Mouse (Mus musculus) forebrain, embryonic 13.5 days (tissue): ENCODE measurements around the gene Gm12695. TPM values are rescaled to one million over a fixed set of nuclear protein-coding genes. Genes with fewer than 3 reads are reported as not detected.
A peak's percentile ranks its signal among the peaks of the same experiment; 100 is the strongest.

Experiments
- ATAC-seq: fragments of 200-750 bp; cut with Nextera tagmentation; 2 replicates; pipeline ENCODE4 v1.8.0; 2017
- H3K27ac ChIP-seq: fragments of 300-500 bp; sonication (generic); 2 replicates; pipeline ENCODE4 v1.5.1; 2015; ENCODE audit warnings: inconsistent platforms, mild to moderate bottlenecking, moderate library complexity
- H3K27me3 ChIP-seq: fragments of 300-500 bp; sonication (generic); 2 replicates; pipeline ENCODE4 v1.6.1; 2015; ENCODE audit warnings: mild to moderate bottlenecking, inconsistent platforms
- H3K36me3 ChIP-seq: fragments of 300-500 bp; sonication (generic); 2 replicates; pipeline ENCODE4 v1.6.1; 2015; ENCODE audit warnings: mild to moderate bottlenecking, inconsistent platforms; ENCODE audit not compliant: poor library complexity, severe bottlenecking
- H3K4me1 ChIP-seq: fragments of 300-500 bp; sonication (generic); 2 replicates; pipeline ENCODE4 v1.6.1; 2015; ENCODE audit warnings: inconsistent platforms
- H3K4me2 ChIP-seq: fragments of 300-500 bp; sonication (generic); 2 replicates; pipeline ENCODE4 v1.6.1; 2015; ENCODE audit warnings: inconsistent platforms, mild to moderate bottlenecking, moderate library complexity
- H3K4me3 ChIP-seq: fragments of 300-500 bp; sonication (generic); 2 replicates; pipeline ENCODE4 v1.5.1; 2015; ENCODE audit warnings: mild to moderate bottlenecking, inconsistent platforms
- H3K9ac ChIP-seq: fragments of 300-500 bp; sonication (generic); 2 replicates; pipeline ENCODE4 v1.6.1; 2015; ENCODE audit warnings: mild to moderate bottlenecking, inconsistent platforms
- H3K9me3 ChIP-seq: fragments of 300-500 bp; sonication (generic); replicated peaks from 2 replicates; pipeline ENCODE4 v1.6.1; 2016; ENCODE audit warnings: inconsistent platforms
- WGBS: fragments of 180-500 bp; shearing (Covaris S2); methylation state at CpG from one replicate; pipeline ENCODE4 v1.1.7; 2015; 5-methylcytosine and 5-hydroxymethylcytosine counted together
- polyA plus RNA-seq: library from polyadenylated mRNA; unstranded; fragments of >200 nt; fragmentation: Nextera tagmentation; extraction: Ambion mirVana; gene quantifications from 2 replicates; pipeline ENCODE4 v1.2.1, GENCODE M21; 2015

The Gm12695 gene
- polyA plus RNA-seq, 1 experiment from 2014 or later, result 0.12 TPM

- Histone ChIP-seq H3K27me3 (no peaks in the 10 kb centered on the region), H3K36me3 (no peaks in the 10 kb centered on the region), H3K4me3 (no peak overlapping the region), H3K9me3 (no peaks in the 10 kb centered on the region), H3K4me2 (no peak overlapping the region), H3K27ac (no peak overlapping the region), H3K9ac (no peak overlapping the region), H3K4me1 (no peaks in the 10 kb centered on the region)
- WGBS, result 93% methylated on average over 3 of the region's 3 CpGs
- no peak for ATAC-seq
Observed at GRCm38 (mm10) chr4:96740472-96740871, 44.5 kb downstream of the Gm12695 start.

GRCm38 (mm10) chr4:96729256-96729655, 55.7 kb downstream of the Gm12695 start:
- H3K4me3 ChIP-seq, result no peak overlapping the region
- WGBS, result 89% methylated on average over 4 of the region's 4 CpGs
- no peaks in the 10 kb centered on the region for H3K4me1 ChIP-seq
- H3K9me3 ChIP-seq, result no peaks in the 10 kb centered on the region
- no peak overlapping the region for H3K27ac ChIP-seq
- H3K36me3 ChIP-seq, result no peaks in the 10 kb centered on the region
- H3K4me2 ChIP-seq, result no peak overlapping the region
- no peaks in the 10 kb centered on the region for H3K27me3 ChIP-seq
- no peak for ATAC-seq
- H3K9ac ChIP-seq, result no peak overlapping the region

GRCm38 (mm10) chr4:96728211-96728610, 56.8 kb downstream of the Gm12695 start:
- Histone ChIP-seq H3K4me3 (no peak overlapping the region), H3K27ac (no peak overlapping the region), H3K4me1 (no peaks in the 10 kb centered on the region), H3K9me3 (no peaks in the 10 kb centered on the region), H3K36me3 (no peaks in the 10 kb centered on the region), H3K9ac (no peak overlapping the region), H3K27me3 (no peaks in the 10 kb centered on the region), H3K4me2 (no peak overlapping the region)
- no peak for ATAC-seq
- WGBS, result 82% methylated on average over 3 of the region's 3 CpGs

GRCm38 (mm10) chr4:96725415-96726055, 59.5 kb downstream of the Gm12695 start:
- Histone ChIP-seq H3K36me3 (no peaks in the 10 kb centered on the region), H3K27me3 (no peaks in the 10 kb centered on the region), H3K4me1 (no peaks in the 10 kb centered on the region), H3K9me3 (no peaks in the 10 kb centered on the region), H3K4me3 (no peak overlapping the region), H3K9ac (no peak overlapping the region), H3K4me2 (no peak overlapping the region), H3K27ac (no peak overlapping the region)
- ATAC-seq, result no peak
- 73% methylated on average over 5 of the region's 5 CpGs for WGBS

- Histone ChIP-seq H3K27me3 (no peaks in the 10 kb centered on the region), H3K4me3 (no peak overlapping the region), H3K36me3 (no peaks in the 10 kb centered on the region), H3K4me1 (peaks cover 14% of the 10 kb centered on the region), H3K4me2 (no peak overlapping the region), H3K27ac (no peak overlapping the region), H3K9ac (no peak overlapping the region), H3K9me3 (no peaks in the 10 kb centered on the region)
- no peak for ATAC-seq
- 92% methylated on average over 2 of the region's 2 CpGs for WGBS
Observed at GRCm38 (mm10) chr4:96722301-96722700, 62.7 kb downstream of the Gm12695 start.

GRCm38 (mm10) chr4:96718977-96719966, 65.7 kb downstream of the Gm12695 start:
- no peak overlapping the region for H3K4me2 ChIP-seq
- 11% methylated on average over 4 of the region's 4 CpGs for WGBS
- H3K27me3 ChIP-seq, result no peaks in the 10 kb centered on the region
- no peak overlapping the region for H3K9ac ChIP-seq
- ATAC-seq, result peak; percentile 94
- H3K4me1 ChIP-seq, result peaks cover 14% of the 10 kb centered on the region
- peak overlapping the region; percentile 60 for H3K27ac ChIP-seq
- no peak overlapping the region for H3K4me3 ChIP-seq
- H3K36me3 ChIP-seq, result no peaks in the 10 kb centered on the region
- H3K9me3 ChIP-seq, result no peaks in the 10 kb centered on the region

GRCm38 (mm10) chr4:96718503-96718902, 66.5 kb downstream of the Gm12695 start:
- Histone ChIP-seq H3K27me3 (no peaks in the 10 kb centered on the region), H3K36me3 (no peaks in the 10 kb centered on the region), H3K4me1 (peaks cover 14% of the 10 kb centered on the region), H3K27ac (peak overlapping the region; percentile 21; the same call in 1 of the 2 replicates), H3K4me2 (no peak overlapping the region), H3K9ac (no peak overlapping the region), H3K4me3 (no peak overlapping the region), H3K9me3 (no peaks in the 10 kb centered on the region)
- ATAC-seq, result peak; percentile 20; the same call in 1 of the 2 replicates

GRCm38 (mm10) chr4:96705281-96705951, 79.6 kb downstream of the Gm12695 start:
- Histone ChIP-seq H3K27me3 (no peaks in the 10 kb centered on the region), H3K4me1 (0 out of 2 replicates have a peak, but pooled peaks cover 2% of the 10 kb centered on the region), H3K4me3 (no peak overlapping the region), H3K27ac (no peak overlapping the region; the same call in 1 of the 2 replicates), H3K4me2 (no peak overlapping the region), H3K9ac (no peak overlapping the region), H3K9me3 (no peaks in the 10 kb centered on the region), H3K36me3 (no peaks in the 10 kb centered on the region)
- 56% methylated on average over 2 of the region's 2 CpGs for WGBS
- peak; percentile 10 for ATAC-seq

GRCm38 (mm10) chr4:96698218-96698561, 86.8 kb downstream of the Gm12695 start:
- Histone ChIP-seq H3K4me3 (no peak overlapping the region), H3K9me3 (no peaks in the 10 kb centered on the region), H3K27me3 (no peaks in the 10 kb centered on the region), H3K4me1 (peaks cover 25% of the 10 kb centered on the region), H3K4me2 (peak overlapping the region; percentile 17; the same call in 1 of the 2 replicates), H3K9ac (no peak overlapping the region), H3K27ac (peak overlapping the region; percentile 83), H3K36me3 (no peaks in the 10 kb centered on the region)
- WGBS, result 52% methylated on average over 5 of the region's 5 CpGs
- ATAC-seq, result peak; percentile 69

- Histone ChIP-seq H3K9ac (no peak overlapping the region), H3K4me1 (peaks cover 25% of the 10 kb centered on the region), H3K4me3 (no peak overlapping the region), H3K36me3 (no peaks in the 10 kb centered on the region), H3K27me3 (no peaks in the 10 kb centered on the region), H3K27ac (peak overlapping the region; percentile 83), H3K9me3 (no peaks in the 10 kb centered on the region), H3K4me2 (peak overlapping the region; percentile 17)
- ATAC-seq, result peak; percentile 83
- WGBS, result 46% methylated on average over 15 of the region's 15 CpGs
Observed at GRCm38 (mm10) chr4:96697511-96698217, 87.3 kb downstream of the Gm12695 start.

- ATAC-seq, result peak; percentile 84
- no peak overlapping the region for H3K4me3 ChIP-seq
- H3K9me3 ChIP-seq, result no peaks in the 10 kb centered on the region
- H3K27ac ChIP-seq, result peak overlapping the region; percentile 83
- WGBS, result 36% methylated on average over 13 of the region's 13 CpGs
- H3K4me1 ChIP-seq, result peaks cover 25% of the 10 kb centered on the region
- H3K9ac ChIP-seq, result no peak overlapping the region
- H3K36me3 ChIP-seq, result no peaks in the 10 kb centered on the region
- H3K27me3 ChIP-seq, result no peaks in the 10 kb centered on the region
- peak overlapping the region; percentile 25 for H3K4me2 ChIP-seq
Observed at GRCm38 (mm10) chr4:96696614-96697360, 88.2 kb downstream of the Gm12695 start.
